Mouse (Mus musculus) liver, postnatal 0 days (tissue): ENCODE data around the gene Abi1.

Experiments used
- CTCF ChIP-seq: sonication (generic); IDR thresholded peaks from 2 replicates; pipeline ENCODE4 v1.5.1; 2016; ENCODE audit warnings: antibody characterized with exemption, low read depth
- EP300 ChIP-seq: IDR thresholded peaks from 2 replicates; pipeline ENCODE4 v1.6.1; 2016; ENCODE audit warnings: antibody characterized with exemption, low read depth, mild to moderate bottlenecking

DNA sequence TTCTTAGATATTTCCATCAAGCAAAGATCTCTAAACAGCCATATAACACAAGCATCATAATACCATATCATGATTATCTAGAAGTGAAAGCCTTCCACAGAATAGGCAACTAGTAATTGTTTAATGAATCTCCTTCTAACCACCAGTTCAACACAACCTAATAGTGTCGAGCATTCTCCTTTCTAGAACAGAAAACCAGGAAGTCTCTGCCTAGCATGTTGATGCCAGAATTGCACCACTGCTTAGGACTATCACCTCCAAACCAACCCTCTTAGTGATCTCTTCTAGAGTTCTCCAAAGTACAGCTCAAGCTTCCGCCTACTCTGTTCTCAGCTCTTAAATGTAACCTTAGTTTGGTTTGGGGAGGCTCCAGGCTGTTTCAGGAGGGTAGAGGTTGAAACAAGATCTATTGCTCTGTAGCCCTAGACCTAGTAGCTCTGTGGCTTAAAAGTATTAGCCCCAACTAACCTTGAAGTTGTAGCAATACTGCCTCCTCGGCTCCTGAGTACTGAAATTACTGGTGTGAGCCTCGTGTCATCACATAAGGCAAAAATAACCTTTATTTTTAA lies 16.2 kb downstream of the Abi1 start:
- TF ChIP-seq CTCF (no peak), EP300 (no peak)
